Mouse (Mus musculus) ES-Bruce4 (cell line): ENCODE data around the gene Ptges. TPM values are rescaled to one million over a fixed set of nuclear protein-coding genes. Genes with fewer than 3 reads are reported as not detected.
"Not testable (repeated sequence)": the region's sequence is repeated elsewhere in the genome, so short reads cannot be mapped to it uniquely, and the experiment has no call there.

Experiments used
- H3K27ac ChIP-seq: 2 replicates; pipeline ENCODE4 v1.5.1; 2012; ENCODE audit warnings: low read length, inconsistent platforms; ENCODE audit not compliant: insufficient read depth
- H3K27me3 ChIP-seq: 2 replicates; pipeline ENCODE4 v1.6.1; 2012; ENCODE audit warnings: mild to moderate bottlenecking, low read length, inconsistent platforms; ENCODE audit not compliant: control insufficient read depth, poor library complexity, insufficient read depth, severe bottlenecking
- H3K36me3 ChIP-seq: 2 replicates; pipeline ENCODE4 v1.6.1; 2012; ENCODE audit warnings: inconsistent platforms, mild to moderate bottlenecking, low read length, moderate library complexity; ENCODE audit not compliant: control insufficient read depth, poor library complexity, insufficient read depth, severe bottlenecking
- H3K4me1 ChIP-seq: one replicate; pipeline ENCODE4 v1.8.1; 2011; ENCODE audit warnings: low read length; ENCODE audit not compliant: control insufficient read depth, insufficient read depth
- H3K4me3 ChIP-seq: 2 replicates; pipeline ENCODE4 v1.5.1; 2011; ENCODE audit warnings: low read depth, mild to moderate bottlenecking, low read length
- H3K9ac ChIP-seq: 2 replicates; pipeline ENCODE4 v1.6.1; 2012; ENCODE audit warnings: low read depth, mild to moderate bottlenecking, inconsistent platforms; ENCODE audit not compliant: poor library complexity, severe bottlenecking
- H3K9me3 ChIP-seq: replicated peaks from 2 replicates; pipeline ENCODE4 v1.6.1; 2012; ENCODE audit warnings: mild to moderate bottlenecking, low read length, inconsistent platforms; ENCODE audit not compliant: control insufficient read depth, poor library complexity, insufficient read depth, severe bottlenecking
- CTCF ChIP-seq: IDR thresholded peaks from one replicate; pipeline ENCODE4 v1.8.1; 2011; ENCODE audit warnings: low read depth, low read length
- EP300 ChIP-seq: IDR thresholded peaks from 2 replicates; pipeline ENCODE4 v1.6.1; 2011; ENCODE audit warnings: low read depth, low read length; ENCODE audit not compliant: insufficient read depth
- POLR2A ChIP-seq: IDR thresholded peaks from one replicate; pipeline ENCODE4 v1.8.1; 2011; ENCODE audit warnings: low read length; ENCODE audit not compliant: insufficient read depth
- polyA plus RNA-seq: library from polyadenylated mRNA; stranded (reverse); fragments of >200 nt; gene quantifications from 2 replicates; pipeline ENCODE4 v1.2.4, GENCODE M21; 2011; ENCODE audit warnings: low read depth; ENCODE audit not compliant: missing spikeins, insufficient read depth, insufficient read length

The Ptges gene
- polyA plus RNA-seq, 1 experiment: 9.4 TPM

DNA sequence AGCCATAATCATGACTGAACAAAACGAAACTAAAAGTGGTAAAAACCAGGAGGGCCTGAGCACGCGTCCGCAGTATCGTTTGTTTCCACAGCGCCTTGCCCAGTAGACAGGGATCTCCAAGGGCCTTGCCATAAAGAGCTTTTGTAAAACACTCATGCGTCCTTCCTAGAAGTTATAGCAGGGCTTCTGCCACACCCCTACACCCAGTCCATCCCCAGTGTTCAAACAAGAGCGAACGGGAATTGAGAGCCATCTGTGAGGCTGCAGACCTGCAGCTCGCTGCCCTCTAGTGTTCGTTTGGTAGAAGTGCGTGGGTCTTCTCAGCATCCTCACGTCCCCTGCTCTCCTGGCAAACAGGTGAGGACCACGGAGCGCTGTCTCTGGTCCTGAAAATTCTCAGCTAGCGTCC lies 12.9 kb upstream of the Ptges start:
- H3K9ac ChIP-seq: no peak overlapping the region
- H3K4me3 ChIP-seq: no peak overlapping the region
- H3K27ac ChIP-seq: peak overlapping the region; percentile 29; the same call in 1 of the 2 replicates
- H3K27me3 ChIP-seq: no peaks in the 10 kb centered on the region
- peak; percentile 68; the same call in 1 of the 2 replicates for TF ChIP-seq EP300
- TF ChIP-seq CTCF: peak; percentile 99
- no peak for TF ChIP-seq POLR2A
- no peaks in the 10 kb centered on the region for H3K9me3 ChIP-seq
- H3K36me3 ChIP-seq: no peaks in the 10 kb centered on the region; the same call in 1 of the 2 replicates
- peaks cover 2% of the 10 kb centered on the region for H3K4me1 ChIP-seq

GRCm38 (mm10) chr2:30942116-30942515 lies 12.5 kb upstream of the Ptges start:
- H3K9me3 ChIP-seq, H3K4me1 ChIP-seq, H3K9ac ChIP-seq, H3K27me3 ChIP-seq, H3K4me3 ChIP-seq, H3K36me3 ChIP-seq: not testable (repeated sequence)
- peak; percentile 10 for TF ChIP-seq CTCF
- H3K27ac ChIP-seq: 0 out of 2 replicates have a peak overlapping the region, but pooled peaks have one; percentile 17

DNA sequence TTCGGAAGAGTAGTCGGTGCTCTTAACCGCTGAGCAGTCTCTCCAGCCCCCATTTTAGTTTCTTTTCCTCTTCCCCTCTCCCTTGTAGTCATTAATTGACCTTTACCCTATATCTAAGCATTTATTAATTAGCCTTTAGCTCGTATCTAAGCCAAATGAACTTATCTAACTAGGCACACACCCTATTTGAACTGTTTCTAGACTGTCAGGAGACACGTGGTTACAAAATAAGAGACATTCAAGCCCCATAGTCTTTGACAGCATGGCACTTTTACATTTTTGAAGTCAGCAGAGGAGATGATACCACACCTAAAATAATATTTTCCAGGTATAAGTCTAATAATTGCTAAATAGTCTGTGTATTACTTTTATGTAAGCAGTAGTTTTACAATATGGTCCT lies 11.9 kb upstream of the Ptges start:
- Histone ChIP-seq H3K27me3 (no peaks in the 10 kb centered on the region), H3K9ac (no peak overlapping the region), H3K36me3 (no peaks in the 10 kb centered on the region; the same call in 1 of the 2 replicates), H3K4me3 (no peak overlapping the region), H3K27ac (no peak overlapping the region), H3K9me3 (no peaks in the 10 kb centered on the region), H3K4me1 (peaks cover 3% of the 10 kb centered on the region)
- no peak for TF ChIP-seq EP300
- no peak for TF ChIP-seq CTCF
- TF ChIP-seq POLR2A: no peak

- Histone ChIP-seq H3K9me3 (no peaks in the 10 kb centered on the region), H3K4me1 (peaks cover 6% of the 10 kb centered on the region)
These were observed 8.9 kb upstream of the Ptges start for GRCm38 (mm10) chr2:30938574-30938991.

GRCm38 (mm10) chr2:30937731-30938130 lies 8.1 kb upstream of the Ptges start:
- H3K36me3 ChIP-seq: no peaks in the 10 kb centered on the region; the same call in 1 of the 2 replicates
- peak overlapping the region; percentile 6; the same call in 1 of the 2 replicates for H3K9ac ChIP-seq
- H3K4me3 ChIP-seq: peak overlapping the region; percentile 73
- no peaks in the 10 kb centered on the region for H3K9me3 ChIP-seq
- H3K27me3 ChIP-seq: no peaks in the 10 kb centered on the region
- no peak for TF ChIP-seq POLR2A
- no peak for TF ChIP-seq CTCF
- TF ChIP-seq EP300: peak; percentile 57; the same call in 1 of the 2 replicates
- H3K27ac ChIP-seq: peak overlapping the region; percentile 92
- peaks cover 6% of the 10 kb centered on the region for H3K4me1 ChIP-seq

More at GRCm38 (mm10) chr2:30938574-30938991, 8.9 kb upstream of the Ptges start:
- peak; percentile 36 for TF ChIP-seq POLR2A
- TF ChIP-seq EP300: peak; percentile 77
- TF ChIP-seq CTCF: no peak
- H3K36me3 ChIP-seq: no peaks in the 10 kb centered on the region; the same call in 1 of the 2 replicates
- H3K9ac ChIP-seq: 0 out of 2 replicates have a peak overlapping the region, but pooled peaks have one; percentile 2
- peak overlapping the region; percentile 79 for H3K4me3 ChIP-seq
- H3K27ac ChIP-seq: peak overlapping the region; percentile 92
- no peaks in the 10 kb centered on the region for H3K27me3 ChIP-seq

GRCm38 (mm10) chr2:30936808-30937207 lies 7.1 kb upstream of the Ptges start:
- Histone ChIP-seq H3K27me3 (no peaks in the 10 kb centered on the region), H3K9ac (no peak overlapping the region), H3K36me3 (no peaks in the 10 kb centered on the region; the same call in 1 of the 2 replicates), H3K27ac (no peak overlapping the region), H3K9me3 (no peaks in the 10 kb centered on the region), H3K4me3 (no peak overlapping the region), H3K4me1 (peaks cover 6% of the 10 kb centered on the region)
- TF ChIP-seq POLR2A (no peak), EP300 (no peak), CTCF (no peak)
